Mouse (Mus musculus): ENCODE results near the gene Usp11. TPM values are rescaled to one million over a fixed set of nuclear protein-coding genes. Genes with fewer than 3 reads are reported as not detected.
"Not testable (repeated sequence)": the region's sequence is repeated elsewhere in the genome, so short reads cannot be mapped to it uniquely, and the experiment has no call there.

Usp11 gene
- 10 to 100 TPM; 90.5 to 91.9 TPM for total RNA-seq (2021)
- long read RNA-seq, experiment 1, transcript Usp11-201 (21 exons, 3,467 nt), result major isoform, 80 of 104 reads
- long read RNA-seq, experiment 1, partial matches to known transcripts, result 10 of 104 reads
- long read RNA-seq, experiment 1, other reads (novel, unspliced or antisense), result 14 of 104 reads
- long read RNA-seq, experiment 2, transcript Usp11-201 (21 exons, 3,467 nt), result major isoform, 90 of 102 reads
- long read RNA-seq, experiment 2, partial matches to known transcripts, result 7 of 102 reads
- long read RNA-seq, experiment 2, other reads (novel, unspliced or antisense), result 5 of 102 reads

DNA sequence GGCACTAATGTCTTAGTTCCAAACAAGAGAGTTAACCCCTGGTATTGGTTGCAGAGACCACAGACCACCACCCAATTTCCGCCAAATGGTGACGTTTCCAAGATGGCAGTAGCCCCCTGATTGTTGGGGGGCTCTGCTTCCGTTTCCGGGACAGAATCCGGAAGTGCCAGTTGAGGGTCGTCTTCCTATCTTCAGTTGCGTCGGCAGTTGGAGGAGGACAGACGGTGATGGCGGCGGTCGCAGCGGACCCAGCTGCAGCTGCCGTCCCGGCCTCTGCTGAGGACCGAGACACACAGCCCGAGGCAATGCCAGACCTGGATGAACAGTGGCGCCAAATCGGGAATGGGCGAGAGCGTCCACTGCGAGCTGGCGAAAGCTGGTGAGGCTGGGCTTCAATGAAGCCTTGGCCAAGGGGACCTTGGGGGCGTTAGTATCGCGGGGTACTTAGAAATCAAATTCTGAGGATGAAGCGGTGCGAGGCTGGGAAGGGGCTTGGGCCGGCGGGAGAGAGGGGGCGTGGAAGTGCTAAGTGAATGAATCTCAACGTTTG is at the start of gene Usp11:
Gene Usp11, plus strand, starts transcription at position 166 of the 550 bp plus-strand sequence.
- DNase-seq (ENCODE audit: low spot score in 2 of 2), result peak; percentile 36 to 58
- intact Hi-C loops (cut with DNase I), result no loop called here

DNA sequence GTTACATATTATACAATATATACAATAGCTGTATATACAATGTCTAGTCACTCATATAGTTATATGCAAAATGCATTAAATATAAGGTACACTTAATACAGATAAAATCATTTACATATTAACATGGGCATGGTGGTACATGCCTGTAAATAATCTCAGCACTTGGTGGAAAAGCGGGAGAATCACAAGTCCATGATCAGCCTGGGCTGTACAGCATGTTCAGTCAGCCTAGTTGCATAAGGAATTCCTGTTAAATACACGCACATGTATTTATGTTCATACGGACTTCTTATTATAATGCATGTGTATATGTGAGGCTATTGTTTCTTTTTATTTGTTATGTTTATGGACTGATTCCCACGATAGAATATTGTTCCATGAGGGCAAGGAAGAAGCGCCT is 46.1 kb upstream of the Usp11 start:
- intact Hi-C loops (cut with DNase I), result no loop called here
- DNase-seq (ENCODE audit: low spot score in 2 of 2), result no peak

GRCm38 (mm10) chrX:20658026-20658652 is 45.6 kb upstream of the Usp11 start, which contains the start of gene Uba1:
Uba1 (plus strand) TSS chrX:20658326.
- intact Hi-C loops (cut with DNase I), result no loop called here
- DNase-seq (ENCODE audit: low spot score in 2 of 2), result peak; percentile 79 to 81

DNA sequence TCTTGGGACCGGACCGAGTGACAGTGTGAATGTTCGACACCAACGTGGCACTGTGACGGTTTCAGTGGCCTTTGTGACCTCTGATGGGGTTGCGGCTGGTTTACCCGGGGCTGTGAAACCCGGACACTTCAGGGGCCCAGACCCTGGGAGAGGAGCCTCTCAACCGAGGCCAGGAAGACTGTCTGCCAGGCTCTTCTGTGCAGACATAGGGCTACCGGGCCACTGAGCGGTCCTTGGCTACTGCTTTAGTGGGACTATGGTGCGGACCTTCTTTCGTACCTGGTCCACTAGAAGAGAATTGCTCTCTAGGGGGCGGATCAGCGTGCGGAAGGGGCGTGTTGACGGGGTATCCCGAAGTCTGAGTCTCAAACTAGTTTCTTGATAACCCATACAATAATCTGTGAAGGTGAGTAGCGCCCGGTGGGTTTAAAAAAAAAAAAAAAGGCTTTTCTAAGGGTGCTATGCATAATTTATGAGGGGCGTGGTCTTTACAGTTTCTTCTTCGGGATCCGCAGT is 44.8 kb upstream of the Usp11 start:
- DNase-seq (ENCODE audit: low spot score in 2 of 2), result no peak
- intact Hi-C loops (cut with DNase I), result no loop called here

GRCm38 (mm10) chrX:20662317-20662715 is 41.4 kb upstream of the Usp11 start:
- intact Hi-C loops (cut with DNase I), result loop anchor here (5.0 to 10.0 kb wide), 2 partner anchors 110 to 272 kb away; partner anchors contain the start of gene Cfp
- peak in 1 of 2 experiments; percentile 22 for DNase-seq (ENCODE audit: low spot score in 2 of 2)

- intact Hi-C loops (cut with DNase I), result loop anchor here (5.0 to 10.0 kb wide), 2 partner anchors 109 to 272 kb away; partner anchors contain the start of gene Cfp
- peak; percentile 85 to 93 for DNase-seq (ENCODE audit: low spot score in 2 of 2)
Measured at GRCm38 (mm10) chrX:20662716-20663443, 40.8 kb upstream of the Usp11 start.

DNA sequence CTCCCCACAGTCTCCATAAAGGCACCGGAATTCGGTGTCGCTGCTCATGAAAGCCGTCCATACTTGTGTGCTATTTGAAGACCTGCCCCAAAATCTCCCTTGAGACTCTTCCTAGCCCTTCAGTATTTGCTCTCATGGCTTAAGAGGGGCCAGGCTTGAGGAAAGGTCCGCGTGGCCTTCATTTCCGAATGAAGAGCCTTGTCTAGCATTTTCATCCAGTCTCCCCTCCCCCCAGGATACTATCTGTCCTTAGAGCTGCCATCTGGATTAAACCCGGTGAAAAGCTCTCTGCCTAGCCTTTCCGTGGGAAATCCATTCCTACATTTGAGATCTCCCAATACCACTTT is 40.3 kb upstream of the Usp11 start:
- peak in 1 of 2 experiments; percentile 25 for DNase-seq (ENCODE audit: low spot score in 2 of 2)
- intact Hi-C loops (cut with DNase I), result loop anchor here (5.0 to 10.0 kb wide), 2 partner anchors 109 to 271 kb away; partner anchors contain the start of gene Cfp

GRCm38 (mm10) chrX:20687519-20688067 is 16.1 kb upstream of the Usp11 start, which contains the start of gene Cdk16:
Cdk16 (plus strand) TSS chrX:20687954.
- intact Hi-C loops (cut with DNase I), result no loop called here
- peak; percentile 84 to 93 for DNase-seq (ENCODE audit: low spot score in 2 of 2)

DNA sequence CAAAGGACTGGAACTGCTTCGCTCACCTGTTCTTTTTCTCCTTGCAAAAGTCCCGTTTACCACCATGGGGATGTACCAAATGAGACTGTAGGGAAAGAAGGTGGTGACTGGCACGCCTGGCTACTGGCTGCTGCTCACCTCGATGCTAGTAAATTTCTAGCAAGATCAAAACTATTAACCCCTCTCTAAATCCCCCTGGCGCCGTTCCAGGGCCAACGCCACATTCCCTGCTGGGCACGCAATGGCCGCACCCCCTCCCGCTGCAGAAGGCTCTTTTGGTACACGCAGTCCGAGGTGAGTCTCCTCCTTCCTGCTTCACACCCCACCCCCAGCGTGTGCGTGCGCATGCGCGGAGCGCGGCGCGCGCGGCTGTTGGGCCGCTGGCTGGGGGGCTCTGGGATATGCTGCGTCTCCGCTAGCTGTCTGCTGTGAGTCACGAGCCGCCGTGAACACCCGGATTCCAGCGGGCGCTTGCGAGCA is 15.6 kb upstream of the Usp11 start:
- DNase-seq (ENCODE audit: low spot score in 2 of 2), result peak; percentile 83 to 85
- intact Hi-C loops (cut with DNase I), result no loop called here

DNA sequence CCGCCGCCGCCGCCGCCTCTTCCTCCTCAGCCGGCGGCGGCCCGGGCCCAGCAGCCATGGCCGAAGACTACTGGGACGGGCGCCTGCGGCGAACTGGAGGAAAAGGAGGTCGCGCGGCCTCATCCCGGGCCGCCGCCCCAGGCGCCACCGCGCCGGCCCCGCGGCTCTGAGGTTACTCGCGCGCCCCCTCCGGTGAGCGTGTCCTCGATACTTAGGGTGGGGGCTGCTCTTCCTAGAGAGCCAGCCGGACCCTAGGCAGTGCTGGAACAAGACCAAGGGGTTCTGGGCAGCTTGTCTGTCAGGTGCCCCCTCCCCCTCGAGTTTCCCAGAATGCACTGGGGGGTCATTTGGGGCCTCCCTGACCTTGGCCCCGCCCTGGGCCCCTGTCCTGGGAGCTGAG is 15.1 kb upstream of the Usp11 start:
- DNase-seq (ENCODE audit: low spot score in 2 of 2), result peak; percentile 14 to 55
- intact Hi-C loops (cut with DNase I), result no loop called here

GRCm38 (mm10) chrX:20691566-20691965 is 12.1 kb upstream of the Usp11 start:
- intact Hi-C loops (cut with DNase I), result no loop called here
- DNase-seq (ENCODE audit: low spot score in 2 of 2), result no peak

DNA sequence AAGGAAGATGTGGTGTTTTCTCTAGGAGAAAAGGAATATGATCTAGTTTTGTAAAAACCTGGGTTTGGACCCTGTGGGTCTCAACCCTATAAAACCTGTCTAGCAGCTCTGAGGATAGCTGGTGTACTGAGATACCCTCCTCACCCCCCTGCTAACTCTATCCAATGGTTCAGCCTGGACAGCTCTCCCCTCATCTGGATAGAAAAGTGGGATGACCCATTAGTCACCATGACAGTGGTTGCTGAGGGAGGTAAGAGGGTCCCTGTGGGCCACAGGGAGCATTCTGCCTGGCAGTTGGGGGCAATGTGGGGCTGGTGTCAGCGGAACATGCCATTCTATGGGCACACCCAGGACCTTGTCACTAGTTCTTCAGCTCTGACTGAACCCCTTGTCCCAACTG is 11.1 kb upstream of the Usp11 start:
- intact Hi-C loops (cut with DNase I), result no loop called here
- no peak for DNase-seq (ENCODE audit: low spot score in 2 of 2)

GRCm38 (mm10) chrX:20695842-20696241 is 7.9 kb upstream of the Usp11 start:
- DNase-seq (ENCODE audit: low spot score in 2 of 2), result no peak
- intact Hi-C loops (cut with DNase I), result no loop called here

DNA sequence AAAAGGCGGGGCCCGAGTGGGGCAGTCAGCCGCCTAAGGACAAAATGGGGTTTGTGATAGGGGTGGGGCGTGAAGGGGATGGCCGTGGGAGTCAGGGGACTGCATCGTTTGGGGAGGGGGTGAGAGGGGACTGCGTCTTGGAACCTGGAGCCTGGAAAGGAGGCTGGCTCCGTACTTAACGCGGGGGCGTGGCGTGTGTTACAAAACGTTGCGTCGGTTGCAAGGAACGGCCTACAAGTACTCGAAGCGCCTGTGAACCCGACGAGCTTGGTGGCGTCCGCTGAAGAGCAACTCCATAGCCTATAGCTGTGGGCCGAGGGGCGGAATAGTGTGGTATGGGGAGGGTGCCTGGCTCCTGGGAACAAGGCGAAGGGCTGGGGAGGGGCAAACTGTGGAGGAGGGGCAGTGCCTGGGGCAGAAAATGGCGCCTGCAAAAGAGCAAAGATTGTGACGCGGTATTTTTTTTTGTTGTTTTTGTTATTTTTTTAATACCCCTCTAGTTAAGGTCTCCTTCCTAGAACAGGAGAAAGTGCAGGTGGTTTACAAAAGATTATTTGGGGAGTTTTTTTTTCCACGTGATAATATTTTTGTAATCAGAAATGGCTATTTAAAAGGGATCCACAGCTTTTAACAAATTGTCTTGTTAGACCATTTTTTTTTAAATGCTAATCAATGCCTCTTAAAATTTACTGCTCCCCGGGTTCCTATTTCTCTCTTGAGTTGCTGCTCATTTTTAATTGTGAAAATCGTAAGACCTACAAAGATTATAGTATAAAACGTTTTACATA is 783 bp downstream of the Usp11 start:
- intact Hi-C loops (cut with DNase I), result loop anchor here (5.0 kb wide), 1 partner anchor 68 kb away; no protein-coding TSS in a partner anchor
- DNase-seq (ENCODE audit: low spot score in 2 of 2), result peak; percentile 78 to 91

GRCm38 (mm10) chrX:20705083-20705402 is 1.3 kb downstream of the Usp11 start:
- DNase-seq (ENCODE audit: low spot score in 2 of 2), result no peak
- intact Hi-C loops (cut with DNase I), result loop anchor here (5.0 kb wide), 1 partner anchor 67 kb away; no protein-coding TSS in a partner anchor

GRCm38 (mm10) chrX:20728681-20729080 is 25.0 kb downstream of the Usp11 start:
- no peak for DNase-seq (ENCODE audit: low spot score in 2 of 2)
- intact Hi-C loops (cut with DNase I), result no loop called here

DNA sequence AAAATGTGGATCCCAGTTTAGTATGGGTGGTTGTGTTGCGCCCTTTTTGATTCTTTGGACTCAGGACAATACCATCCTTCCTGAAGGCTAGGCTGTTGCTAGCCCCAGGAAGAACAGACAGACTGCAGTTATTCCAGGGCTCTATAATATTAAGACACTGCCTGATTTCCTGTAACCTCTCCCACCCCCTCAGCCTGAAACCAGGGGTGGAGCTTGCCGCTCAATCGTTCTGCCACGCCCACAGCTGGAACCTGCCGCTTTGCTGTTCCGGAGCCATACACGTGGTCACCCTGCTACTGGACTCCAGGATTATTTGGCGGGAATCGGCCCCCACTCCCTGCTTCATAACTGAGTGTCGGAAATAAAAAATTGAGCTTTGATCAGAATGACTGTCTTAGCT is 26.3 kb downstream of the Usp11 start:
- intact Hi-C loops (cut with DNase I); DNase-seq (ENCODE audit: low spot score in 2 of 2): not testable (repeated sequence)

GRCm38 (mm10) chrX:20736479-20736878 is 32.8 kb downstream of the Usp11 start:
- intact Hi-C loops (cut with DNase I), result no loop called here
- DNase-seq (ENCODE audit: low spot score in 2 of 2), result peak; percentile 7 to 37

Data from left cerebral cortex, postnatal 14 days (tissue).